Mouse (Mus musculus): ENCODE results near the gene Ankmy1. TPM values are rescaled to one million over a fixed set of nuclear protein-coding genes. Genes with fewer than 3 reads are reported as not detected.

Ankmy1 gene
- total and polyA plus RNA-seq, 2 experiments, result 0.09 TPM; not detected in 1

DNA sequence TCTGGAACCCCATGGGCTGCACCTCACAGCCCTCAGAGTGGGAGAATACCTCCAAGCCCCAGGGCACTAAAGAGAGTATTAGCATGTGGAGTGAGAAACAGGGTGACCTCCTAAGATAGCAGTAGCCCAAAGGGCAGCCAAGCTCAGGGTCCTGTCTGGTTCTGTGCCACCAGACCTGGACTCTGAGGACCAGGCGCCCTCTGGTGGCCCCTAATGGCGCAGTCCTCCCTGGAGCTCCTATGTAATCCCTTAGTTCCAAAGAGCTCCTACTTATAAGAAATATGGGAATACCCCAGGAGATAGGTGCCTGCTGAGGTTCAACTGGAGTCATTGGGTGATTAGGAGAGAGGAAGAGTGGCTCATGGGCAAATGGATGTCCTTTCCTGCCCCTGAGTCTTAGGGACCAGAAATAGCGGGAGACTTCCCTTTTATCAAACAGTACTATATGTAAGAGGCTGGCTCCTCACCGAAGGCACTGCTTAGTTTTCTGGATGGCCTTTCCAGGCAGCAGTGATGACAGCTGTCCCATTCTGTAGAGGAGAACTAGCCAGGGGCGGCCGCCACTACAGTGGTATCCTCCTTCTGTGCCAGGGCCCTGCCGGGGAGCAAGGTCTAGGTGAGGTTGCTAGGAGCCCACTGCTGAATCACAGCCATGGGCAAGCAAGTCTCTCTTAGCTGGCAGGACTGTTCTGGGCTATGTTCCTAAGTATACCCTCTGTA, 68.6 kb downstream of the Ankmy1 start:
- H3K36me3 ChIP-seq (ENCODE audit: control insufficient read depth, insufficient read depth, low read length), result no peaks in the 10 kb centered on the region
- WGBS, result 60% methylated on average over 7 of the region's 7 CpGs
- no peaks in the 10 kb centered on the region for H3K4me1 ChIP-seq (ENCODE audit: control insufficient read depth, insufficient read depth, low read length)
- no peak overlapping the region for H3K27ac ChIP-seq (replicated peaks; ENCODE audit: insufficient read depth, low read depth, low read length)
- DNase-seq (ENCODE audit: extremely low read depth, low read depth, low spot score), result peak; percentile 54
- H3K4me3 ChIP-seq (ENCODE audit: insufficient read depth, low read depth, low read length), result no peak overlapping the region
- H3K9ac ChIP-seq (ENCODE audit: low read depth, low read length), result no peak overlapping the region
- TF ChIP-seq CTCF (IDR thresholded peaks at IDR 0.05; ENCODE audit: low read depth, low read length) (peak; percentile 91), POLR2A (IDR thresholded peaks at IDR 0.05; ENCODE audit: extremely low read depth, insufficient read depth, low read length) (no peak)
- no peaks in the 10 kb centered on the region for H3K27me3 ChIP-seq (ENCODE audit: control insufficient read depth, insufficient read depth, low read length)
- no peaks in the 10 kb centered on the region for H3K79me2 ChIP-seq (ENCODE audit: control insufficient read depth, insufficient read depth, low read length)

DNA sequence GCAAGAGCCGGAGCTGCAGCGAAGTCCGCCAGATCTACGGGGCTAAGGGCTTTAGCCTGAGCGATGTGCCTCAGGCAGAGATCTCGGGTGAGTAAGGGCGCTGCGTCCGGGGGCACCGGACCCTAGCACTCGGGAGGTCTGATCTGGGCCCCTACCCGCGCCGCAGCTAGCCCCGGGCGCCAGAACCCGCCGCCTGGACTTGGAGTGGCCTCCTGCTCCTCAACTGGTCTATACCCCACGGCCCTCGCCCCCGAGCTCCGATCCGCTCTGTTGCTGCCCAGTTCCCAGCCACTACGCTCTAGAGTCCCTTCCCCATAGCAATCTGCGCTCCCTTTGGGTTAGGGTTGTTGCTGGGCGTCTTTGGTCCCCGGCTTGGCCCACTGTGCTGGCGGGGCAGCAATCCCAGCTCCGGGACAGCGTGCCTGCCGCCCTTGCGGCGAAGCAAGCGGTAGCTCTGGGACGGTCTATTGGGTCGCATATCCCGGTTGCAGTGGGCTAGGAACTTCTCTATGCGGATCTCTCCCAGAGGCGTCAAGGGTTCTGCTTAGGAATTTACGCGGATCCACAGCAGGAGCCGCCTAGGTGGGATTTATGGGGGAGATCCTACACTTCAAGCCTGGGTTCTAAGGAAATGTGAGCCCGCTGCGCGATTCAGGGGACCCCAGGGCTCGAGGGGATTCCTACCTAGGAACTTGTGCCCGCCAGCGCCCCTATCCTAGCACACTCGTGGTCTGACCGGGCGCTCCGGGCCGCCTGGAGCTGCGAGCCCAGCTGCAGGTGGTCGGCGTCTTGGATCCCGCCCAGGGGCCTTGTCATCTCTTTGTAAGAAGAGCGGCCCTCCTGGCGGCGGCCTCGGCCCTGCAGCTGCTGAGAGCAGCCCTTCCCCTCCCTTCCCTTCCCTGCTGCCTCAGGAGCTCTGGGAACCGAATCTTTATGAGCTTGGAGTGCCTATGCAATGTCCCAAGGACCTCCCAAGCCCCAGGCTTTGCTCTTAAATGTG, 70.4 kb downstream of the Ankmy1 start:
- H3K4me3 ChIP-seq (ENCODE audit: insufficient read depth, low read depth, low read length), result peak overlapping the region; percentile 44
- no peaks in the 10 kb centered on the region for H3K4me1 ChIP-seq (ENCODE audit: control insufficient read depth, insufficient read depth, low read length)
- H3K27ac ChIP-seq (replicated peaks; ENCODE audit: insufficient read depth, low read depth, low read length), result no peak overlapping the region
- TF ChIP-seq POLR2A (IDR thresholded peaks at IDR 0.05; ENCODE audit: extremely low read depth, insufficient read depth, low read length), result no peak
- no peak for TF ChIP-seq CTCF (IDR thresholded peaks at IDR 0.05; ENCODE audit: low read depth, low read length)
- H3K9ac ChIP-seq (ENCODE audit: low read depth, low read length), result peak overlapping the region; percentile 83
- H3K79me2 ChIP-seq (ENCODE audit: control insufficient read depth, insufficient read depth, low read length), result no peaks in the 10 kb centered on the region
- DNase-seq (ENCODE audit: extremely low read depth, low read depth, low spot score), result peak; percentile 7
- H3K36me3 ChIP-seq (ENCODE audit: control insufficient read depth, insufficient read depth, low read length), result no peaks in the 10 kb centered on the region
- H3K27me3 ChIP-seq (ENCODE audit: control insufficient read depth, insufficient read depth, low read length), result no peaks in the 10 kb centered on the region
- WGBS, result 9% methylated on average over 62 of the region's 62 CpGs

DNA sequence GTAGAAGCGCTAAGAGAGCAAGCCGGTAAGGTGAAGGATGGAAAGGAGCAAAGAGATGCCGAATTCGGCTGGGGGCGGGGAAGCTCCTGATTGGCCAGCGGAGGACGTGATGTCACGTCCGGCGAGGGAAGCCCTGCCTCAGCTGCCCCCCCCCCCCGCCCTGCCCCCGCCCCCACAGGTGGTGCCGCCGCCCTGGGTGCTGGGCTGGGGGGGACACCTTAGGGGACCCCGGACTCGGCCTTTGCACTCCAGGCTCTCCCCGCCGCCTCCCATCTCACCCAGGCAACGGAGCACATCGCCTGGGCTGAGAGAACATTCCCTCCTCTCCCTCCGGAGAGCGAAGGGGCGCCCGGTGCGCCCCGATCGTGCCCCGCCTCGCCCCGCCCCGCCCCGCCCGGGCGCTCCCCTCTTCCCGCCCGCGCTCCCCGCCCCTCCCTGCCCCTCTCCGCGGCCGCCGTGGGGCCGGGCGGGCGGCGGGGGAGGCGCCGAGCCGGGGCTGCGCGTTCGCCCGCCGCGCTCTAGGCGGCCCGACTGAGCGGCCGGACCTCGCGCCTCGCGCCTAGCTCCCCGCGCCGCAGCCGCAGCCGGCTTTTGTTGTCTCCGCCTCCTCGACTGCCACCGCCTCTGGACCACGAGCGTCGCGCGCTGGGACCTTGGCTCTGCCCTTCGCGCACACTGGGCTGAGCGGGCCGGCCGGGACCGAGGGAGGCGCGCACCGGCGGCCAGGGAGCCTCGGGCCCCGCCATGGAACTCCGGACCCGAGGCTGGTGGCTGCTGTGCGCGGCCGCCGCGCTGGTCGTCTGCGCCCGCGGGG, 71.3 kb downstream of the Ankmy1 start, which contains the start of gene Gpc1:
TSS of gene Gpc1 (plus strand) at position 458 of the 814 bp plus-strand sequence.
- peak within 1 kb of the TSS; percentile 68 for H3K4me3 ChIP-seq (ENCODE audit: insufficient read depth, low read depth, low read length)
- TF ChIP-seq POLR2A (IDR thresholded peaks at IDR 0.05; ENCODE audit: extremely low read depth, insufficient read depth, low read length), result no peak
- TF ChIP-seq CTCF (IDR thresholded peaks at IDR 0.05; ENCODE audit: low read depth, low read length), result no peak
- peak within 1 kb of the TSS; percentile 83 for H3K9ac ChIP-seq (ENCODE audit: low read depth, low read length)
- H3K27me3 ChIP-seq (ENCODE audit: control insufficient read depth, insufficient read depth, low read length), result no peaks in the 10 kb centered on the region
- peak; percentile 38 for DNase-seq (ENCODE audit: extremely low read depth, low read depth, low spot score)
- WGBS, result under 1% methylated on average over 81 of the region's 99 CpGs
- no peaks in the 10 kb centered on the region for H3K36me3 ChIP-seq (ENCODE audit: control insufficient read depth, insufficient read depth, low read length)
- H3K4me1 ChIP-seq (ENCODE audit: control insufficient read depth, insufficient read depth, low read length), result no peaks in the 10 kb centered on the region
- no peaks in the 10 kb centered on the region for H3K79me2 ChIP-seq (ENCODE audit: control insufficient read depth, insufficient read depth, low read length)
- no peak within 1 kb of the TSS for H3K27ac ChIP-seq (replicated peaks; ENCODE audit: insufficient read depth, low read depth, low read length)

- Histone ChIP-seq H3K27me3 (ENCODE audit: control insufficient read depth, insufficient read depth, low read length) (no peaks in the 10 kb centered on the region), H3K4me3 (ENCODE audit: insufficient read depth, low read depth, low read length) (no peak overlapping the region), H3K36me3 (ENCODE audit: control insufficient read depth, insufficient read depth, low read length) (no peaks in the 10 kb centered on the region), H3K9ac (ENCODE audit: low read depth, low read length) (no peak overlapping the region), H3K27ac (replicated peaks; ENCODE audit: insufficient read depth, low read depth, low read length) (no peak overlapping the region), H3K4me1 (ENCODE audit: control insufficient read depth, insufficient read depth, low read length) (no peaks in the 10 kb centered on the region), H3K79me2 (ENCODE audit: control insufficient read depth, insufficient read depth, low read length) (no peaks in the 10 kb centered on the region)
- no peak for DNase-seq (ENCODE audit: extremely low read depth, low read depth, low spot score)
- 19% methylated on average over 13 of the region's 13 CpGs for WGBS
- no peak for TF ChIP-seq CTCF (IDR thresholded peaks at IDR 0.05; ENCODE audit: low read depth, low read length)
- no peak for TF ChIP-seq POLR2A (IDR thresholded peaks at IDR 0.05; ENCODE audit: extremely low read depth, insufficient read depth, low read length)
These were observed 72.0 kb downstream of the Ankmy1 start for GRCm38 (mm10) chr1:92830626-92831187.

DNA sequence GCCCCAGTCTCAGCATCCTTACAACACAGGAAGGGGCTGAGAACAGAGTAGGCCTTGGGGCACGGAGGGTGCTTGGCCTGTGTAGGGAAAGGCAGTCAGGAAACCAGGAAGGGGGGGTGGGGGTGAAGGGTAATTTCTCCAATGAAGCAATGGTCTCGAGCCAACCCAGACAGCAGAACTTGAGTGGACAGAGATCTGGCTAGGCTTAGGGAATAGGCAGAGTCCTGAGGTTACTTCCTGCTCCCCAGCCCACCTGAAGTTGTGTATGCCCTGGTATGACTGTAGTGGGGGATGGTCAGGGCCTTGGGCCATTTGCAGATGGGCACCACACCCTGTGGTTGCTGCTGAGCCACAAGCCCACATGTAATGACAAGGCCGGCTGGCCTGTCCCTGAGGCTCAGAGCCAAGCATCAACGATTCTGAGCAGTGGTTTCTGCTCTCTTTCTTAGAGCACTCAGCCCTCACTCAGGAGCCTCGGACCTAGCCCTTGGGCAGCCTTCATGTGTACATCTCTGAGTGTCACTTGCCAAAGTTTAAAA, 86.9 kb downstream of the Ankmy1 start:
- WGBS, result 77% methylated on average over 5 of the region's 5 CpGs

More for the DNA sequence above, 86.9 kb downstream of the Ankmy1 start:
- no peaks in the 10 kb centered on the region for H3K4me1 ChIP-seq (ENCODE audit: control insufficient read depth, insufficient read depth, low read length)
- no peak for DNase-seq (ENCODE audit: extremely low read depth, low read depth, low spot score)
- no peaks in the 10 kb centered on the region for H3K36me3 ChIP-seq (ENCODE audit: control insufficient read depth, insufficient read depth, low read length)
- no peak overlapping the region for H3K9ac ChIP-seq (ENCODE audit: low read depth, low read length)
- no peak overlapping the region for H3K4me3 ChIP-seq (ENCODE audit: insufficient read depth, low read depth, low read length)
- no peak for TF ChIP-seq POLR2A (IDR thresholded peaks at IDR 0.05; ENCODE audit: extremely low read depth, insufficient read depth, low read length)
- no peak for TF ChIP-seq CTCF (IDR thresholded peaks at IDR 0.05; ENCODE audit: low read depth, low read length)
- no peak overlapping the region for H3K27ac ChIP-seq (replicated peaks; ENCODE audit: insufficient read depth, low read depth, low read length)
- no peaks in the 10 kb centered on the region for H3K27me3 ChIP-seq (ENCODE audit: control insufficient read depth, insufficient read depth, low read length)
- no peaks in the 10 kb centered on the region for H3K79me2 ChIP-seq (ENCODE audit: control insufficient read depth, insufficient read depth, low read length)

All from liver, adult 2 months (tissue).